Mouse (Mus musculus) gastrocnemius, adult 18-20 months (tissue): ENCODE results near the gene Gm37240. TPM values are rescaled to one million over a fixed set of nuclear protein-coding genes. Genes with fewer than 3 reads are reported as not detected.

Experiments
- DNase-seq: peaks from one replicate; pipeline ENCODE4 v3.0.0; 2021; ENCODE audit warnings: low spot score
- microRNA-seq: library from miRNA; unstranded; fragments of <30 nt; microRNA quantifications from one replicate; pipeline ENCODE4 v1.2.0, GENCODE M21; 2021
- total RNA-seq, 2 experiments: library from RNA; stranded (reverse); gene quantifications; 2 replicates each; pipeline ENCODE4 v1.2.3; 2021

Gm37240 gene
- total RNA-seq, 2 experiments from 2014 or later, result 30.2 to 34.0 TPM

DNA sequence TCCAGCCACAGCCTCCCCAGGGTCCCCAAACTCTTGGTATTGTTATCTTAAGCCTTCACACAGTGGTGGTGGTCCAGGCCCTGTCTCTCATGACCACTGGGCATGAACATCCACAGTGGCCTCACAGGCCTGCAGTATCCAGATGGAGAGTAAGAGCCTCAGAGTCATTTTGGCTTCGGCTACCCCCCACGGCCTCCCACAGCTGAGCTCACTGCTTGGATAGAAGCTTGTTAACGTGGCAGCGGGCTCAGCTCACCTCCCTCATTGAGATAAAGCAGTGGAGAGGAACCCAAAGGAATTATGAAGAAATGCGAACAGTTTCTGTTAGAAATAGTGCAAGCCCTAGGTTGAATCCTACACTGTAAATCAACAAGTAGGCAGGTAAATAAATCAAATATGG, 1439.5 kb downstream of the Gm37240 start:
- no peak for DNase-seq

Small RNAs within 50 kb of the gene (microRNA-seq; reads per million reads assigned to microRNA genes)
- gene Mir466k, result not detected

Other genes starting within 250 kb of the Gm37240 start
- 10 to 100 TPM; 50.7 to 54.3 TPM for gene Fam160a1, start 70.2 kb downstream of the Gm37240 start, total RNA-seq
- gene Glt28d2, start within 50 bp of the Gm37240 start, total RNA-seq, result 1 to 10 TPM; 6.0 to 9.3 TPM
- 1 to 10 TPM; 8.0 to 9.2 TPM for gene Sh3d19, start 83.6 kb upstream of the Gm37240 start, total RNA-seq
- gene Prss48, start 115.0 kb upstream of the Gm37240 start, total RNA-seq, result not detected